Mouse (Mus musculus) erythroblast, embryonic 14.5 days (primary cell): Measurements from ENCODE around the gene Itgad. TPM values are rescaled to one million over a fixed set of nuclear protein-coding genes. Genes with fewer than 3 reads are reported as not detected.

Experiments
- H3K27me3 ChIP-seq: 2 replicates; pipeline ENCODE4 v1.6.1; 2012; ENCODE audit warnings: inconsistent platforms; ENCODE audit not compliant: control insufficient read depth
- H3K36me3 ChIP-seq: 2 replicates; pipeline ENCODE4 v1.6.1; 2012; ENCODE audit warnings: mild to moderate bottlenecking, inconsistent platforms; ENCODE audit not compliant: control insufficient read depth
- H3K4me1 ChIP-seq: 2 replicates; pipeline ENCODE4 v1.6.1; 2012; ENCODE audit warnings: inconsistent platforms; ENCODE audit not compliant: control insufficient read depth
- H3K4me3 ChIP-seq: replicated peaks from 2 replicates; pipeline ENCODE3; 2012; ENCODE audit warnings: moderate library complexity, mild to moderate bottlenecking, inconsistent platforms
- H3K9me3 ChIP-seq: 2 replicates; pipeline ENCODE4 v1.6.1; 2012; ENCODE audit warnings: low read length, inconsistent platforms, mixed read lengths; ENCODE audit not compliant: control insufficient read depth
- GATA1 ChIP-seq: IDR thresholded peaks from 2 replicates; pipeline ENCODE4 v1.6.1; 2012; ENCODE audit warnings: low read length, inconsistent platforms, mixed read lengths
- TAL1 ChIP-seq: IDR thresholded peaks from 3 replicates; pipeline ENCODE4 v1.6.1; 2012; ENCODE audit warnings: low read length, inconsistent platforms, mixed read lengths
- polyA plus RNA-seq: library from polyadenylated mRNA; stranded (reverse); fragments of >175 nt; gene quantifications from 2 replicates; pipeline ENCODE4 v1.2.3, GENCODE M21; 2012

The Itgad gene
- polyA plus RNA-seq, 1 experiment: not detected

- H3K27me3 ChIP-seq: no peaks in the 10 kb centered on the region
- no peaks in the 10 kb centered on the region for H3K4me1 ChIP-seq
- H3K9me3 ChIP-seq: no peaks in the 10 kb centered on the region
- TF ChIP-seq GATA1: no peak
- no peak for TF ChIP-seq TAL1
- H3K4me3 ChIP-seq: no peak overlapping the region
- H3K36me3 ChIP-seq: no peaks in the 10 kb centered on the region
Observed at GRCm38 (mm10) chr7:128208187-128208586, 54.0 kb downstream of the Itgad start.

GRCm38 (mm10) chr7:128209826-128210225, 55.6 kb downstream of the Itgad start:
- Histone ChIP-seq H3K36me3 (no peaks in the 10 kb centered on the region), H3K4me1 (no peaks in the 10 kb centered on the region), H3K4me3 (no peak overlapping the region), H3K9me3 (no peaks in the 10 kb centered on the region), H3K27me3 (no peaks in the 10 kb centered on the region; the same call in 1 of the 2 replicates)
- TF ChIP-seq TAL1: no peak

GRCm38 (mm10) chr7:128219952-128220351, 65.8 kb downstream of the Itgad start:
- no peak overlapping the region for H3K4me3 ChIP-seq
- no peaks in the 10 kb centered on the region for H3K27me3 ChIP-seq
- TF ChIP-seq TAL1 (no peak), GATA1 (no peak)
- no peaks in the 10 kb centered on the region for H3K36me3 ChIP-seq
- H3K4me1 ChIP-seq: no peaks in the 10 kb centered on the region
- no peaks in the 10 kb centered on the region for H3K9me3 ChIP-seq

DNA sequence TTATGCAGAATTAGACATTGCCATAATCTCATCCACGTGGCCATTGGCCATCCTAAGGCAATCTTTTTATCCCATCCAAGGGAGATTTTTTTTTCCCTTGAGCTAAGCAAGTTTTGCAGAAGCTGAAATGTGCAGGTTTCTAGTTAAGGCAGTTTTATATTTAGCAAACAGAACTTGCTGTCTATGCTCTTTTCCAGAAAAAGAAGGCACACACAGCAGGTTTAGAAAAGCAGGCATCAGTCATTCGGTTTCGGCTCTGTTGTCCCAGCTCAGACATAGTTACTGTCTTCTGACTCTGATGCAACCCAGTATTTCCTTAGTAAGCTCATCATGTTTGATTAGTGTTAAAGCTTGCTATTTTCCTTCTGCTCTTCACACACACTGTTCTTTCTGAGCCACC, 66.8 kb downstream of the Itgad start:
- H3K27me3 ChIP-seq: no peaks in the 10 kb centered on the region
- H3K36me3 ChIP-seq: no peaks in the 10 kb centered on the region
- no peaks in the 10 kb centered on the region for H3K4me1 ChIP-seq
- H3K9me3 ChIP-seq: no peaks in the 10 kb centered on the region
- no peak for TF ChIP-seq GATA1
- TF ChIP-seq TAL1: no peak
- no peak overlapping the region for H3K4me3 ChIP-seq

- H3K9me3 ChIP-seq: no peaks in the 10 kb centered on the region
- peaks cover 5% of the 10 kb centered on the region for H3K4me1 ChIP-seq
- H3K36me3 ChIP-seq: peaks cover 9% of the 10 kb centered on the region
- H3K4me3 ChIP-seq: no peak overlapping the region
- peaks cover 9% of the 10 kb centered on the region for H3K27me3 ChIP-seq
- TF ChIP-seq TAL1 (no peak), GATA1 (no peak)
Observed at GRCm38 (mm10) chr7:128231741-128232140, 77.6 kb downstream of the Itgad start.

DNA sequence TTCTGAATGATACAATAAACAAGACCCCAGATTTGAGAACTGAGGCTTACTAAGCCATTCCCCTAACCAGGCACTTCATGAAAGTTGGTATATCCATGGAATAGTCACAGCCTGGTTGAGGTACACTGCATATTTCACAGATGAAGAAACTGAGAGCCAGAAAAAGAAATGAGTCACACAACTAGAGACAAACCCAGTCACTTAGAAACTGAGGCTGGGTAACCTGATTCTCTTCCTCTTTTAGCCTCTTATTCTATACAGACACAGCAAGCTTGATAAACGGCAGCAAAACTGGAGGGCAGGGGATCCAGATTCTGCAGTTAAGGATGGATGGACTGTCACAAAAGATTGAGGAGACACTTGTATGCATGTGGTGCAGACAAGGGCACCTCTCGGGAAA, 80.6 kb downstream of the Itgad start:
- no peaks in the 10 kb centered on the region for H3K9me3 ChIP-seq
- H3K4me1 ChIP-seq: peaks cover 23% of the 10 kb centered on the region
- peaks cover 8% of the 10 kb centered on the region for H3K27me3 ChIP-seq
- no peak overlapping the region for H3K4me3 ChIP-seq
- TF ChIP-seq GATA1 (no peak), TAL1 (no peak)
- peaks cover 13% of the 10 kb centered on the region for H3K36me3 ChIP-seq

DNA sequence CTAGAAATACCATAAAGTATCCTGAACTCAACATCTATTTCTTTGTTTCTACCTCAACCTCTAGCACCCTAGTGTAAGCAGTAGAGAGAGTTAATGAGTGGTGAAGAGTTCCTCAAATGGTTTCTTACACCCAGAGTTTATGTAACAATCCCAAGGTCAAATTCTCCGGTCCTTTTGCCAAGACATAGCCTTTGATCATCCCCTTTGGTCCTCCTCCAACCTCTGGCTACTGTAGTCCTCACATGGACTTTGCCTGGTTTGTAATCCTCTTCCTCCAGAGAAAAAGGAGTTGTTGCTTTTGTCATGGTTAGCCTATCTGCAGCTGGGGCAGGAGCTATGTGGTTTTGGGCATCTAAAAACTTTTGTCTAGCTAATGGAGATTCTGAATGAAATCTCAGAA, 81.3 kb downstream of the Itgad start:
- Histone ChIP-seq H3K4me3 (no peak overlapping the region), H3K36me3 (peaks cover 20% of the 10 kb centered on the region), H3K9me3 (no peaks in the 10 kb centered on the region), H3K4me1 (peaks cover 30% of the 10 kb centered on the region), H3K27me3 (peaks cover 5% of the 10 kb centered on the region)
- TF ChIP-seq GATA1: no peak
- TF ChIP-seq TAL1: no peak

DNA sequence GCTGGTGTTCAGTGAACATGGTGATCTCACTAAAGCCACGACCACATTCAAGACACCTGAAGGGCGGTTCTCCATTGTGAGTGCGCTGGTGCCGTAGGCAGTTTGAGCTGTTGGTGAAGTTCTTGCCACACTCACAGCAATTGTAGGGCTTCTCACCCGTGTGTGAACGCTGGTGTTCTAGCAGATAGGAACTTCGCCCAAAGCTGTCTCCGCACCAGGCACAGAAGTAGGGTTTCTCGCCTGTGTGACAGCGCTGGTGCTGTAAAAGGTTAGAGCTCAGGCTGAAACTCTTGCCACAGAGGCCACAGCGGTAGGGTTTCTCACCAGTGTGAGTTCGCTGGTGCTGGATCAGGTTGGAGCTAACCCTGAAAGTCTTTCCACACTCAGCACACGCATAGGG, 82.2 kb downstream of the Itgad start:
- H3K4me1 ChIP-seq: peaks cover 39% of the 10 kb centered on the region
- no peaks in the 10 kb centered on the region for H3K9me3 ChIP-seq
- H3K36me3 ChIP-seq: peaks cover 29% of the 10 kb centered on the region
- H3K4me3 ChIP-seq: peak overlapping the region; percentile 81
- TF ChIP-seq TAL1: no peak
- no peak for TF ChIP-seq GATA1
- H3K27me3 ChIP-seq: peaks cover 3% of the 10 kb centered on the region

- TF ChIP-seq TAL1 (no peak), GATA1 (no peak)
- Histone ChIP-seq H3K4me3 (peak within 1 kb of the TSS; percentile 81), H3K9me3 (no peaks in the 10 kb centered on the region), H3K36me3 (peaks cover 35% of the 10 kb centered on the region), H3K4me1 (peaks cover 41% of the 10 kb centered on the region), H3K27me3 (no peaks in the 10 kb centered on the region)
Observed at GRCm38 (mm10) chr7:128236856-128237592, 82.8 kb downstream of the Itgad start, which contains the start of gene Armc5. Armc5 (plus strand) TSS chr7:128237342.

GRCm38 (mm10) chr7:128237593-128237926, 83.4 kb downstream of the Itgad start:
- no peaks in the 10 kb centered on the region for H3K9me3 ChIP-seq
- peak overlapping the region; percentile 81 for H3K4me3 ChIP-seq
- no peaks in the 10 kb centered on the region for H3K27me3 ChIP-seq
- TF ChIP-seq GATA1 (no peak), TAL1 (no peak)
- peaks cover 41% of the 10 kb centered on the region for H3K36me3 ChIP-seq
- peaks cover 45% of the 10 kb centered on the region for H3K4me1 ChIP-seq
